Mouse (Mus musculus): ENCODE results near the gene Prl2c3. TPM values are rescaled to one million over a fixed set of nuclear protein-coding genes. Genes with fewer than 3 reads are reported as not detected.
A peak's percentile ranks its signal among the peaks of the same experiment; 100 is the strongest.
"Not testable (repeated sequence)": the region's sequence is repeated elsewhere in the genome, so short reads cannot be mapped to it uniquely, and the experiment has no call there.

Gene Prl2c3
- not detected in 2 replicates for polyA plus RNA-seq (2015; fragmentation: Nextera tagmentation; extraction: Ambion mirVana)

- not testable (repeated sequence) for H3K36me3 ChIP-seq
Measured at GRCm38 (mm10) chr13:12799979-12800378, at the start of gene Prl2c3. Gene Prl2c3, minus strand, starts transcription at chr13:12800079.

GRCm38 (mm10) chr13:12848254-12848653 lies 48.4 kb upstream of the Prl2c3 start:
- ATAC-seq = 0 out of 2 replicates have a peak, but pooled peaks have one; percentile 44
- H3K36me3 ChIP-seq = not testable (repeated sequence)

More at GRCm38 (mm10) chr13:12799979-12800378, at the start of gene Prl2c3:
- H3K4me2 ChIP-seq (replicated peaks); H3K9ac ChIP-seq; H3K4me3 ChIP-seq (replicated peaks); H3K27ac ChIP-seq; H3K27me3 ChIP-seq (replicated peaks); ATAC-seq; H3K9me3 ChIP-seq; H3K4me1 ChIP-seq (replicated peaks): not testable (repeated sequence)
- 65% methylated on average over 3 of the region's 3 CpGs for WGBS

GRCm38 (mm10) chr13:12844701-12845100 lies 44.8 kb upstream of the Prl2c3 start:
- H3K9me3 ChIP-seq; H3K4me3 ChIP-seq (replicated peaks); H3K4me1 ChIP-seq (replicated peaks); H3K4me2 ChIP-seq (replicated peaks); H3K27ac ChIP-seq; ATAC-seq; H3K36me3 ChIP-seq; H3K27me3 ChIP-seq (replicated peaks); H3K9ac ChIP-seq: not testable (repeated sequence)
- 87% methylated on average over 1 of the region's 1 CpGs for WGBS

More at GRCm38 (mm10) chr13:12848254-12848653, 48.4 kb upstream of the Prl2c3 start:
- not testable (repeated sequence) for H3K4me3 ChIP-seq (replicated peaks); H3K27me3 ChIP-seq (replicated peaks); H3K4me2 ChIP-seq (replicated peaks); H3K4me1 ChIP-seq (replicated peaks); H3K27ac ChIP-seq; H3K9ac ChIP-seq
- 76% methylated on average over 4 of the region's 4 CpGs for WGBS
- H3K9me3 ChIP-seq = peaks cover 10% of the 10 kb centered on the region; the same call in 1 of the 2 replicates

- not testable (repeated sequence) for H3K9me3 ChIP-seq; H3K9ac ChIP-seq; H3K27ac ChIP-seq; ATAC-seq; H3K4me3 ChIP-seq (replicated peaks); H3K4me2 ChIP-seq (replicated peaks); H3K4me1 ChIP-seq (replicated peaks); H3K27me3 ChIP-seq (replicated peaks); H3K36me3 ChIP-seq
- WGBS = 72% methylated on average over 2 of the region's 2 CpGs
Measured at GRCm38 (mm10) chr13:12837546-12837945, 37.7 kb upstream of the Prl2c3 start.

GRCm38 (mm10) chr13:12831769-12832168 lies 31.9 kb upstream of the Prl2c3 start:
- no peaks in the 10 kb centered on the region for H3K4me1 ChIP-seq (replicated peaks)
- H3K27me3 ChIP-seq (replicated peaks) = no peaks in the 10 kb centered on the region
- 72% methylated on average over 2 of the region's 2 CpGs for WGBS
- H3K9ac ChIP-seq = no peak overlapping the region
- ATAC-seq = no peak
- H3K9me3 ChIP-seq = peaks cover 15% of the 10 kb centered on the region
- H3K4me2 ChIP-seq (replicated peaks) = no peak overlapping the region
- H3K27ac ChIP-seq = no peak overlapping the region
- H3K36me3 ChIP-seq = no peaks in the 10 kb centered on the region
- no peak overlapping the region for H3K4me3 ChIP-seq (replicated peaks)

GRCm38 (mm10) chr13:12829031-12829430 lies 29.2 kb upstream of the Prl2c3 start:
- Histone ChIP-seq H3K9me3 (peaks cover 28% of the 10 kb centered on the region), H3K4me3 (replicated peaks) (no peak overlapping the region), H3K36me3 (no peaks in the 10 kb centered on the region), H3K4me2 (replicated peaks) (no peak overlapping the region), H3K9ac (no peak overlapping the region), H3K4me1 (replicated peaks) (no peaks in the 10 kb centered on the region), H3K27me3 (replicated peaks) (no peaks in the 10 kb centered on the region), H3K27ac (no peak overlapping the region)
- no peak for ATAC-seq
- 87% methylated on average over 5 of the region's 5 CpGs for WGBS

- H3K36me3 ChIP-seq; H3K4me3 ChIP-seq (replicated peaks); H3K27me3 ChIP-seq (replicated peaks): not testable (repeated sequence)
Measured at GRCm38 (mm10) chr13:12824500-12825176, 24.8 kb upstream of the Prl2c3 start.

GRCm38 (mm10) chr13:12813734-12814424 lies 14.0 kb upstream of the Prl2c3 start:
- not testable (repeated sequence) for H3K4me1 ChIP-seq (replicated peaks); H3K27me3 ChIP-seq (replicated peaks)
- 81% methylated on average over 5 of the region's 5 CpGs for WGBS

More at GRCm38 (mm10) chr13:12824500-12825176, 24.8 kb upstream of the Prl2c3 start:
- not testable (repeated sequence) for H3K4me2 ChIP-seq (replicated peaks); ATAC-seq; H3K9ac ChIP-seq; H3K4me1 ChIP-seq (replicated peaks); H3K27ac ChIP-seq
- WGBS = 72% methylated on average over 4 of the region's 4 CpGs
- H3K9me3 ChIP-seq = peaks cover 22% of the 10 kb centered on the region

GRCm38 (mm10) chr13:12809591-12809990 lies 9.7 kb upstream of the Prl2c3 start:
- ATAC-seq = no peak
- WGBS = 60% methylated on average over 2 of the region's 2 CpGs
- H3K9ac ChIP-seq = no peak overlapping the region
- no peaks in the 10 kb centered on the region for H3K4me1 ChIP-seq (replicated peaks)
- no peak overlapping the region for H3K4me2 ChIP-seq (replicated peaks)
- H3K27ac ChIP-seq = no peak overlapping the region
- no peaks in the 10 kb centered on the region for H3K27me3 ChIP-seq (replicated peaks)
- H3K4me3 ChIP-seq (replicated peaks) = no peak overlapping the region
- H3K36me3 ChIP-seq = no peaks in the 10 kb centered on the region
- H3K9me3 ChIP-seq = peaks cover 3% of the 10 kb centered on the region; the same call in 1 of the 2 replicates

More at GRCm38 (mm10) chr13:12813734-12814424, 14.0 kb upstream of the Prl2c3 start:
- not testable (repeated sequence) for H3K36me3 ChIP-seq; H3K4me2 ChIP-seq (replicated peaks); H3K9me3 ChIP-seq; H3K27ac ChIP-seq; H3K9ac ChIP-seq; H3K4me3 ChIP-seq (replicated peaks); ATAC-seq

GRCm38 (mm10) chr13:12808793-12809512 lies 9.1 kb upstream of the Prl2c3 start:
- not testable (repeated sequence) for ATAC-seq; H3K27ac ChIP-seq; H3K36me3 ChIP-seq; H3K4me2 ChIP-seq (replicated peaks); H3K27me3 ChIP-seq (replicated peaks); H3K9ac ChIP-seq; H3K4me3 ChIP-seq (replicated peaks); H3K9me3 ChIP-seq; H3K4me1 ChIP-seq (replicated peaks)
- 66% methylated on average over 3 of the region's 3 CpGs for WGBS

- H3K27me3 ChIP-seq (replicated peaks); H3K4me1 ChIP-seq (replicated peaks); H3K9ac ChIP-seq; H3K4me2 ChIP-seq (replicated peaks); H3K36me3 ChIP-seq; H3K4me3 ChIP-seq (replicated peaks); ATAC-seq; H3K27ac ChIP-seq; H3K9me3 ChIP-seq: not testable (repeated sequence)
- WGBS = 59% methylated on average over 4 of the region's 4 CpGs
Measured at GRCm38 (mm10) chr13:12806496-12806895, 6.6 kb upstream of the Prl2c3 start.

GRCm38 (mm10) chr13:12769442-12770091 lies 30.3 kb downstream of the Prl2c3 start:
- WGBS = 82% methylated on average over 6 of the region's 6 CpGs

More at GRCm38 (mm10) chr13:12769442-12770091, 30.3 kb downstream of the Prl2c3 start:
- not testable (repeated sequence) for H3K27ac ChIP-seq; H3K36me3 ChIP-seq; H3K4me1 ChIP-seq (replicated peaks); H3K9me3 ChIP-seq; H3K4me2 ChIP-seq (replicated peaks); ATAC-seq; H3K9ac ChIP-seq; H3K27me3 ChIP-seq (replicated peaks); H3K4me3 ChIP-seq (replicated peaks)
